Mouse (Mus musculus): ENCODE measurements at regions not wholly inside any gene's neighbourhood (a gene's known extent, or its start where the extent isn't known, plus 50 kb on each side); places are given as distances from the start of the nearest gene placed in this dataset.

GRCm38 (mm10) chr1:73111911-73112310 lies 96.2 kb upstream of the Tnp1 start:
- DNase-seq = no peak

GRCm38 (mm10) chr1:73105856-73106463 lies 90.3 kb upstream of the Tnp1 start:
- peak; percentile 12 for DNase-seq

DNA sequence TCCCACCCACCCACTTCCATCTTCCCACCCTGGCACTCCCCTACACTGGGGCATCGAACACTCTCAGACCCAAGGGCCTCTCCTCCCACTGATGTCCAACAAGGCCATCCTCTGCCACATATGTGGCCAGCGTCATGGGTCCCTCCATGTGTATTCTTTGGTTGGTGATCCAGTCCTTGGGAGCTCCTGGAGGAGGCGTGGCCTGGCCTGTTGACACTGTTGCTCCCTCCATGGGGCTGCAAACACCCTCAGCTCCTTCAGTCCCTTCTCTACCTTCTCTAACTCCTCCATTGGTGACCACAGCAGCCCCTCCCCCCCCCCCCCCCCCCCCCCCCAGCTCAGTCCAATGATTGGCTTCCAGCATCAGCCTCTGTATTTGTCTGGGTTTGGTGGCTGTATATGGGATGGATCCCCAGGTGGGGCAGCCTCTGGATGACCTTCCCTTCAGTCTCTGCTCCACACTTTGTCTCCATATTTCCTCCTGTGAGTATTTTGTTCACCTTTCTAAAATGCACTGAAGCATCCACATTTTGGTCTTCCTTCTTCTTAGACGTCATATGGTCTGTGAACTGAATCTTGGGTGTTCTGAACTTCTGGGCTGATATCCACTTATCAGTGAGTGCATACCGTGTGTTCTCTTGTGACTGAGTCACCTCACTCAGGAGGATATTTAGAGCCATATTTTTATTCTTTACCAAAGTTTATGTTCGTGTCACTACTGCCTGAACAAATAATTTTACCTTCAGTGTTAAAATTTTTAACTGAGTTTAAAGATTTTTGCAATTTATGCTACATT lies 82.1 kb upstream of the Tnp1 start:
- DNase-seq = no peak

- DNase-seq = no peak
Measured at GRCm38 (mm10) chr1:73089636-73090035, 73.9 kb upstream of the Tnp1 start.

GRCm38 (mm10) chr1:73088494-73088893 lies 72.8 kb upstream of the Tnp1 start:
- DNase-seq = no peak

GRCm38 (mm10) chr1:73084946-73085345 lies 69.2 kb upstream of the Tnp1 start:
- no peak for DNase-seq

DNA sequence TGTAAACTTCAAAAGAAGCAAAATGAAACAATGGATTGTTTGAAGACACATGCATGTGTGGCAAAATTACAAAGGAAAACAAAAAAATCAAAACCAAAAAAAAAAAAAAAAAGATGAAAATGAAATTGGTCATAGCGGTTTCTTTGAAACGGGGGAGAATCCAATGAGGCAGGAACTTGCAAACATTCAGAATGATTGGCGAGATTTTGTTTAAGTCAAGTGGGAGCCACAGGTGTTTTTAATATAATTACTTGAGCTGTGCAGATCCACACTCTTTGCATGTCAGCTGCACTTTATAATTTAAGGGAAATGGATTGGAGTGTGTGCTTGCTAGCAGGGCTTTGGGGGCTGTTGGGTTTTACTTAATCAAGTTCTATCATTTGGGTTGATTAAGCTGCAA lies 67.7 kb upstream of the Tnp1 start:
- DNase-seq = no peak

GRCm38 (mm10) chr1:73079518-73079917 lies 63.8 kb upstream of the Tnp1 start:
- no peak for DNase-seq

DNA sequence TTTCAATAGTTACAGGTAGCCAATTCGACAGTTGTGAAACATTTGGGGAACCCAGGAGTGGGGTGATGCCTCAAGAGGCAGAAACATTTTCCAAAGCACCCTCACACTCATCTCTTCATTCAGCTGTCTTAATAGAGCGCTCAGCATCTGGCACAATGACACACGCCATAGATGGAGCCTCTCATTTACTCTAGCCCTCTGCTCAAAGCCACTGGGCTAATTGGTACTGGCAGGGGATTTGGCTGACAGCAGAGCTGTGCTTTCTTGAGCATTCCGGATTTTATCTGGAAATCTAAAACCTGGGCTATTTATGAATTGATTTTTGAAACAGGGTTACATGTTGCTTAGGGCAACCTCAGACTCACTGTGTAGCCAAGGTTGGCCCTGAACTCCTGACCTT lies 61.4 kb upstream of the Tnp1 start:
- DNase-seq = no peak

GRCm38 (mm10) chr1:73075699-73076373 lies 60.1 kb upstream of the Tnp1 start:
- DNase-seq = no peak

DNA sequence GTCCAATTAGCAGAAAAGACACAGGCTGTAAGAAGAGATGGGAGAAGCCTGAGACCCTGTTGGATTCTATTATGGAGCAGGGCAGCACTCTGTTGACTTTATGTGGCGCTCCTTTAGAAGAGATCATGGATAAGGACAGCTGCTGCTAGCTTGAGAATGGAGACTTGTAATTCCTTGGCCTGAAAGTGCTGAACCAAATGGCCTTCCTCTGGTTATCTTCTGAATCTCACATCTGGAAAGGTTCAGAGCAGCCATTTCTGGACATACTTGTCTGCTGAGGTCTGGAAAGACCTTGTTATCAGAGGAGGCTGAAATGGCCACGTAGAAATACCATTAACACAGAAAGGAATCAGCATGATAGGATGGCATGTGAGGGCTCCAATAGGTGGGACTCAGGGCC lies 59.5 kb upstream of the Tnp1 start:
- DNase-seq = no peak

GRCm38 (mm10) chr1:73074525-73074924 lies 58.8 kb upstream of the Tnp1 start:
- DNase-seq = no peak

DNA sequence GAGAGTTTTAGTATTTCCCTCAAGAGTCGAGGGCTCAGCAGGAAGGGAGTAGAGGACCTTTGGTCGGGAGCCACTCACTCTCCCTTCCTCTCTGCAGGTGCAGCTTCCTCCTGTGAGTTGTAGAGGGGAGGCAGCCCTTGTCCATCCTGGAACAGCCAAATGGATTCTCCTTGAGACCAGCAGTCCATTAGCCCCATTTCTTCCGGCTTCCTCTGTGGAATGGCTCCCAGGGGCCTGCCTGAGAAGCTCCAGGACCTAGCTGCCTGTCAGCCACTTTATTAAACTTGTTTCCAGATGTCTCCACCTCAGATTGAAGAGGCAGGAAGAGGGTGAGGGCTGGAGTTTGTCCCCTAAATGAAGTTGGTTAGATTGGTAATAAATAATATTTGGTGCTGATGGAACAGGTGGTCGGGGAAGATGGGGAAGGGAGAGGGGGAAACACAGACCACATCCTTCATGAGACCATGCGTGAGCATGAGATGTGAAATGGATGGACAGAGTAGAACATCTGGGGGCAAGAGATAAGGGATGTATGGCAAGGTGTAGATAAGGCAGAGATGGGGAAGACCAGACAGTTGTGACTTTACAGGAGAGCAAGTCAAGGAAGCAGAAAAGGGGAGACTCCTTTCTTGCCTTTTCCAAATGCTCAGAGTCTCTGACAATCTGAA lies 56.7 kb upstream of the Tnp1 start:
- DNase-seq = no peak

GRCm38 (mm10) chr1:73070126-73070525 lies 54.4 kb upstream of the Tnp1 start:
- no peak for DNase-seq

Small RNA genes in the stretch of these regions (microRNA-seq; reads per million reads assigned to microRNA genes)
- gene Mir6351 = 0 reads per million in 2 experiments
